In the genomic region with DNA sequence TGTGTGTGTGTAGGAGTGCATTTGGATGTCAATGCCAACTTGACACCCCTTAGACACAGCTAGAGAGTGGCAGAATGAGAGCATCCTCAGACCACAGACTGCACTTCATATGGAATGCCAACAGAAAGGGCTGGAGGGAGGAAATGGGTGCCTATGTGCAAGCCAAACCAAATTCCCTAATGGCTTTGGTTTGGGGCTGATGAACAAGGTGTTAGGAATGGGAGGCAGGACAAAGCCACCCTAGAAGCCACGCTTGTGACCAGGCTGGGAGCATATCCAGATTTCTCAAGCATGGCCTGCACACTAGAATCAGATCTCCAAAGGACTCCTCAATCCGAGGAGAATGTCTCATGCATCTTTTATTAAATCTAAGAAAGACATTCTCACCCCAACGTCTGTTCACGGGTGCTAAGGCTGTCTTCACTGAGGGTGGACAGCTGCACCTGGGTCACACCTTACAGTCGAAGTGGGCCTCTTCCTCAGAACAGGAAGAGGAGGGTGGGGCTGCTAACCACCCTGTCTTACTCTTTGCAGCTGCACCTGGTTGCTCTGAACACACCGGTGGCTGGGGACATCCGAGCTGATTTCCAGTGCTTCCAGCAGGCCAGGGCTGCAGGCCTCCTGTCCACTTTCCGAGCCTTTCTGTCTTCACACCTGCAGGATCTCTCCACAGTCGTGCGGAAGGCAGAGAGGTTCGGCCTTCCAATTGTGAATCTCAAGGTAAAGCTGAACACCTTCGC, we compare ENCODE assay signal across 14 mouse cellular contexts. TPM values are rescaled to one million over a fixed set of nuclear protein-coding genes. Genes with fewer than 3 reads are reported as not detected.
A peak's percentile ranks its signal among the peaks of the same experiment; 100 is the strongest.
DNase-seq lines count a peak whose midpoint lies in the region; ATAC-seq and TF ChIP-seq lines count a peak whose summit lies in the region.
"Had no signal": no experiment of that assay in that cellular context is flagged by ENCODE, and none has a peak within 500 bp of the region (broad histone marks: within the 10 kb centered on the region; RNA-seq: fewer than 3 reads in every experiment).

No protein-coding gene starts in this region.

- ATAC-seq in CD4-positive, CD25-positive, alpha-beta regulatory T cell, adult 4 months, result peak; percentile 50
- ATAC-seq in intestine, embryonic 15.5 days, result peak; percentile 54; the same call in 1 of the 2 replicates
- ATAC-seq: forebrain, embryonic 16.5 days had no signal

- no peaks in the 10 kb centered on the region for H3K9me3 ChIP-seq in intestine, embryonic 15.5 days
- no peaks in the 10 kb centered on the region for H3K9me3 ChIP-seq in limb, embryonic 10.5 days (replicated peaks)
- H3K9me3 ChIP-seq: heart, embryonic 13.5 days; hindbrain, embryonic 13.5 days; liver, embryonic 13.5 days had no signal

- H3K4me1 ChIP-seq in intestine, embryonic 15.5 days (replicated peaks), result 0 out of 2 replicates have a peak, but pooled peaks cover 3% of the 10 kb centered on the region
- H3K4me1 ChIP-seq in thymus, adult 2 months (replicated peaks; ENCODE audit: control insufficient read depth, insufficient read depth, low read length), result peaks cover 59% of the 10 kb centered on the region
- no peaks in the 10 kb centered on the region for H3K4me1 ChIP-seq in limb, embryonic 10.5 days
- H3K4me1 ChIP-seq: hindbrain, embryonic 13.5 days had no signal

- no peak overlapping the region for H3K4me3 ChIP-seq in intestine, embryonic 15.5 days (replicated peaks)
- no peak overlapping the region for H3K4me3 ChIP-seq in thymus, adult 2 months (ENCODE audit: control insufficient read depth, insufficient read depth, low read length)
- no peak overlapping the region for H3K4me3 ChIP-seq in limb, embryonic 10.5 days
- H3K4me3 ChIP-seq: heart, embryonic 13.5 days; hindbrain, embryonic 13.5 days; layer of hippocampus, adult 2 months; liver, embryonic 13.5 days had no signal

- H3K27ac ChIP-seq in intestine, embryonic 15.5 days, result no peak overlapping the region
- H3K27ac ChIP-seq in thymus, adult 2 months (ENCODE audit: control insufficient read depth, insufficient read depth, low read length), result peak overlapping the region; percentile 71
- no peak overlapping the region for H3K27ac ChIP-seq in limb, embryonic 10.5 days
- H3K27ac ChIP-seq: hindbrain, embryonic 13.5 days; layer of hippocampus, adult 2 months; liver, embryonic 13.5 days had no signal

- 77% methylated on average over 12 of the region's 12 CpGs for WGBS in intestine, embryonic 15.5 days
- WGBS in thymus, adult 2 months, result 36% methylated on average over 12 of the region's 12 CpGs
- 86% methylated on average over 12 of the region's 12 CpGs for WGBS in limb, embryonic 10.5 days

- no peak for TF ChIP-seq CTCF in thymus, adult 2 months (IDR thresholded peaks at IDR 0.05; ENCODE audit: borderline replicate concordance, control insufficient read depth, extremely low read depth, insufficient read depth, low read length, poor library complexity)

- peak; percentile 79 for DNase-seq in 3T3-L1 (ENCODE audit: low read depth, low spot score)
- peak; percentile 65 for DNase-seq in thymus, adult 2 months
- DNase-seq in kidney, postnatal 36 days, result no peak
- DNase-seq in limb, embryonic 10.5 days (ENCODE audit: low spot score), result no peak
- no peak for DNase-seq in lung, postnatal 14 days
- DNase-seq: gastrocnemius, postnatal 25 days; liver, embryonic 13.5 days had no signal

- H3K4me2 ChIP-seq in intestine, embryonic 15.5 days (replicated peaks), result no peak overlapping the region
- H3K4me2 ChIP-seq: hindbrain, embryonic 13.5 days; liver, embryonic 13.5 days; midbrain, embryonic 11.5 days had no signal

- H3K9ac ChIP-seq in intestine, embryonic 15.5 days, result no peak overlapping the region
- H3K9ac ChIP-seq: heart, embryonic 13.5 days; hindbrain, embryonic 13.5 days; liver, embryonic 13.5 days had no signal

- TF ChIP-seq POLR2A in thymus, adult 2 months (IDR thresholded peaks at IDR 0.05; ENCODE audit: control insufficient read depth, extremely low read depth, insufficient read depth, low read length, poor library complexity), result no peak

- H3K27me3 ChIP-seq in intestine, embryonic 15.5 days (replicated peaks), result no peaks in the 10 kb centered on the region
- H3K27me3 ChIP-seq in thymus, adult 2 months (ENCODE audit: control insufficient read depth, insufficient read depth, low read length), result no peaks in the 10 kb centered on the region
- H3K27me3 ChIP-seq in limb, embryonic 10.5 days (ENCODE audit: low read depth, poor library complexity, severe bottlenecking), result no peaks in the 10 kb centered on the region
- H3K27me3 ChIP-seq: hindbrain, embryonic 13.5 days; liver, embryonic 13.5 days had no signal

- no peaks in the 10 kb centered on the region for H3K36me3 ChIP-seq in intestine, embryonic 15.5 days
- no peaks in the 10 kb centered on the region for H3K36me3 ChIP-seq in thymus, adult 2 months (ENCODE audit: control insufficient read depth, insufficient read depth, low read length)
- no peaks in the 10 kb centered on the region for H3K36me3 ChIP-seq in limb, embryonic 10.5 days
- H3K36me3 ChIP-seq: heart, embryonic 13.5 days; hindbrain, embryonic 13.5 days; liver, embryonic 13.5 days had no signal

RNA-seq across cellular contexts. Expression of a gene that starts 43.0 kb away (rescaled TPM):
- polyA plus RNA-seq in CD4-positive, CD25-positive, alpha-beta regulatory T cell, adult 4 months (2017; shearing (Covaris generic)), result 10 to 100 TPM; 33.6 to 39.2 TPM
- 24.3 and 28.0 TPM in 2 replicates for polyA plus RNA-seq in intestine, embryonic 15.5 days (2015; fragmentation: Nextera tagmentation; extraction: Ambion mirVana)
- 13.2 and 17.8 TPM in 2 replicates for polyA plus RNA-seq in thymus, adult 2 months (2012; rRNA removed)
- 77.0 and 93.3 TPM in 2 replicates for polyA plus RNA-seq in limb, embryonic 10.5 days (2016; fragmentation: Nextera tagmentation; extraction: Ambion mirVana)

Comparison
In these comparisons a context has a peak if more than half of its experiments do, and no peak if none do; other contexts are left out.
1. DNase-seq: peak in 3T3-L1 (single experiment) and thymus, adult 2 months (single experiment); none in kidney, postnatal 36 days (0 of 2), limb, embryonic 10.5 days (single experiment) and lung, postnatal 14 days (single experiment).